Mouse (Mus musculus) cortical plate, adult 2 months (tissue): ENCODE measurements around the gene Zfand3.

Experiments used
- CTCF ChIP-seq: fragments of 200-500 bp; IDR thresholded peaks from 2 replicates; pipeline ENCODE4 v1.5.1; 2011; ENCODE audit warnings: mild to moderate bottlenecking, control low read depth, low read length; ENCODE audit not compliant: insufficient read depth; ENCODE audit errors: extremely low read depth
- POLR2A ChIP-seq: fragments of 200-500 bp; IDR thresholded peaks from 2 replicates; pipeline ENCODE4 v1.6.1; 2011; ENCODE audit warnings: mild to moderate bottlenecking, low read length, control low read depth; ENCODE audit not compliant: insufficient read depth; ENCODE audit errors: extremely low read depth

GRCm38 (mm10) chr17:30243540-30243939, 239.0 kb downstream of the Zfand3 start:
- TF ChIP-seq POLR2A (no peak), CTCF (no peak)
